Mouse (Mus musculus): ENCODE data around the gene Dgke. TPM values are rescaled to one million over a fixed set of nuclear protein-coding genes. Genes with fewer than 3 reads are reported as not detected.
"Not testable (repeated sequence)": the region's sequence is repeated elsewhere in the genome, so short reads cannot be mapped to it uniquely, and the experiment has no call there.

The Dgke gene
- polyA plus RNA-seq, 1 experiment from 2014 or later: 4.6 TPM

DNA sequence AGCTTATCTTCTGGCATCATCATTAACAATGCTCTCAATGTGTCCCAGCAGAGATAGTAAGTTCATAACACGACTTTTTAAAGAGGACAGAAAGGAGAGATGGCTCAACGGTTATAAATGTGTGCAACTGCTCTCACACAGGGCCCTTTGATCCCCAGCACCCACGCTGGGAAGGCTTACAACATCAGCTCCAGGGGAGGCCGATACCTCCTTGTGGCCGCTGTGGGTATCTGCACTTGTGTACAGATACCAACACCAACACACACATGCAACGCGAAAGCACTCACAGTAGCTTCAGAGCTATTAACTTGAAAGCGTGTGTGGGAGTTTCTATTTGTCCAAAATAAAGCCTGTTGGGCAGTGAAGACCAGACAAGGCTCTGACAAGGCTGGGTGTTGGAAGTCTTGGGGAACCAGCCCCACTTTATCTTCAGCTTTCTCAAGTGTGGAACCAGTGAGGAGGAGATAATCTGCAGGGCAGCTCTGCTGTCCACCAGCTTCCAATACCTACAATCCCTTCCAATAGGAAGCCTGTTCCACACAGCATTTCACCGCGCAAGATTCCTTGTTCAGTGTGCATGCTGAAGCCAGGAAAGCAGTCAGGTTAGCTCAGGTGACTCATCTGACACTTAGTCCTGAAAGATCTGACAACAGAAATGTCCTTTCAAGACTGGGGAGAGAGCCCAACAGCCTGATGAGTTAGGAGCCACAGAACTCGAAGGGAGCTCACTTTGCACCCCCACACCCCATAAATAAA is 8.0 kb downstream of the Dgke start:
- Histone ChIP-seq H3K36me3 (ENCODE audit: control insufficient read depth, insufficient read depth, low read length) (no peaks in the 10 kb centered on the region), H3K9me3 (ENCODE audit: control insufficient read depth, low read length) (no peaks in the 10 kb centered on the region), H3K9ac (ENCODE audit: low read length) (no peak overlapping the region; the same call in 1 of the 2 replicates), H3K27me3 (ENCODE audit: control insufficient read depth, insufficient read depth, low read length) (no peaks in the 10 kb centered on the region), H3K4me3 (ENCODE audit: low read depth, low read length) (no peak overlapping the region; the same call in 1 of the 2 replicates), H3K4me2 (peak overlapping the region; percentile 92), H3K27ac (ENCODE audit: low read depth, low read length) (no peak overlapping the region), H3K4me1 (ENCODE audit: control insufficient read depth, insufficient read depth, low read length) (peaks cover 18% of the 10 kb centered on the region)
- ATAC-seq (ENCODE audit: low FRiP score) (no peak), DNase-seq (ENCODE audit: low spot score, missing footprints) (no peak)
- WGBS: 80% methylated on average over 11 of the region's 11 CpGs

DNA sequence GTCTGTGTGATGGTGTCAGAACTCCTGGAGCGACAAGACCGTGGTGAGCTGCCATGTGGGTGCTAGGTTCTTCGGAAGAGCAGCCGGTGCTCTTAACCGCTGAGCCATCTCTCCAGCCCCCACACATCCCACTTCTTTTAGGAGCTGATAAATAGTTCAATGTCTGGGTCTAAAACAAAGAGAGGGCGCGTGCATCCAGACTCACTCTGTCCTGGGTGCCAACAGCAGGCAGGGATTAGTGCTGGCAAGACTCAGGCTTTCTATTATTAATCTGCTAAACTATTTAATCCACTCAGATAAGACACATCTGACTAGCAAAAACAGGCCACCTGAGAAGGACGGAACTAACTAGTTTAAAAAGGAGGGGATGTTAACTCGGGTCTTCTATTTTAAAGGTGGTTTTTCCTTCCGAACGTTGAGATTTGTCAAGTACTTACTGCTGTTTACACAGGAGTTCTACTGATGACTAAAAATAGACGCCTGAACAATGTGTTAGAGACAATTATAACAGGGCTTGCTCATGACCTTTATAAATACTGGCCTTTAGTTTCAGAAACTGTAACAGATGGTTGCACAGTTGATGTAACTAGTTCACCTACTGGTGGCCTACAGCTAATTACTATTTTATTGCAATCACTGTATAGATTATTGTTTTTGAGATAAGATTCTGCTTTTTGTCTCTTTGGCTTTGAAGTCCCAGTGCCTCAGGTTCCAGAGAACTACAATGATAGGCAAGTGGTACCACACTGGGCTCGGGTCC is 10.5 kb downstream of the Dgke start:
- no peak overlapping the region for H3K27ac ChIP-seq (ENCODE audit: low read depth, low read length)
- no peak overlapping the region for H3K4me3 ChIP-seq (ENCODE audit: low read depth, low read length)
- ATAC-seq (ENCODE audit: low FRiP score): no peak
- WGBS: 83% methylated on average over 13 of the region's 13 CpGs
- H3K36me3 ChIP-seq (ENCODE audit: control insufficient read depth, insufficient read depth, low read length): no peaks in the 10 kb centered on the region
- H3K4me2 ChIP-seq: no peak overlapping the region
- no peaks in the 10 kb centered on the region for H3K9me3 ChIP-seq (ENCODE audit: control insufficient read depth, low read length)
- H3K27me3 ChIP-seq (ENCODE audit: control insufficient read depth, insufficient read depth, low read length): no peaks in the 10 kb centered on the region
- no peak overlapping the region for H3K9ac ChIP-seq (ENCODE audit: low read length)
- peak; percentile 62 for DNase-seq (ENCODE audit: low spot score, missing footprints)
- peaks cover 18% of the 10 kb centered on the region for H3K4me1 ChIP-seq (ENCODE audit: control insufficient read depth, insufficient read depth, low read length)

DNA sequence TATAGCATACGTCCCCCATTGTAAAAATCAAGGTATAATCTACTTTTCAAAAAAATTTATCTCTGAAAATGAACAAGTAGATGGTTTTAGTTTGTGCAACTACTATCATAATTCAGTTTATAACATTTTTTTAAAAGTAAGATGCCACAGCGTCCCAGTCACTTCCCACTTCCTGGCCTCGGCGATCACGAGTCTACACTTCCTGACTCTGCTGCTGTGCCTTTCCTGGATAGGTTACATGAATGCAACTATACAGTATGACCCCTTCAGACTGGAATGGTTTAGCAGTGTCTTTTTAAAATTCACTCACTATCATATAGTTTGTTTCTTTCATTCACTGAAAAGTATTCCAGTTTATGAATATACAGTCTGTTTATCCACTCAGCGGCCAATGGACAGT is 14.9 kb downstream of the Dgke start:
- Histone ChIP-seq H3K9me3 (ENCODE audit: control insufficient read depth, low read length) (no peaks in the 10 kb centered on the region), H3K27me3 (ENCODE audit: control insufficient read depth, insufficient read depth, low read length) (no peaks in the 10 kb centered on the region), H3K27ac (ENCODE audit: low read depth, low read length) (no peak overlapping the region), H3K4me1 (ENCODE audit: control insufficient read depth, insufficient read depth, low read length) (no peaks in the 10 kb centered on the region), H3K36me3 (ENCODE audit: control insufficient read depth, insufficient read depth, low read length) (no peaks in the 10 kb centered on the region), H3K9ac (ENCODE audit: low read length) (no peak overlapping the region), H3K4me3 (ENCODE audit: low read depth, low read length) (no peak overlapping the region), H3K4me2 (no peak overlapping the region)
- DNase-seq (ENCODE audit: low spot score, missing footprints) (no peak), ATAC-seq (ENCODE audit: low FRiP score) (no peak)
- WGBS: 93% methylated on average over 6 of the region's 6 CpGs

DNA sequence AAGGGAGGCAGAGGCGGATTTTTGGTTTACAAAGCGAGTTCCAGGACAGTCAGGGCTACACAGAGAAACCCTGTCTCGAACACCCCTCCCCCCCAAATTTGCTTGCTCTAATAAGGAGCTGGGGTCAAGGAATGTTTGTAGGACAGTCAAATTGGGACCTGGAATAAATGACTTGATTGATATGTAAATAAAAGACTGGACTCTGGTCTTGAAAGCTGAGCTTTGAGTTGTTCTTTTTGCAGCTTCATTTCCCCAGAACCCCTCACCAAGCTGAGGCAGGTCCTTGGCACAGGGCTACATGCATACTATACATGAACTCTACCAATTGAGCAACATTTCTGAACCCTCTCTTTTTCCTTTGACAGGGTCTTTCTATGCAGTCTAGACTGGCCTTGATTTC is 20.6 kb downstream of the Dgke start:
- Histone ChIP-seq H3K9me3 (ENCODE audit: control insufficient read depth, low read length) (peaks cover 2% of the 10 kb centered on the region; the same call in 1 of the 2 replicates), H3K4me2 (no peak overlapping the region), H3K9ac (ENCODE audit: low read length) (no peak overlapping the region), H3K27me3 (ENCODE audit: control insufficient read depth, insufficient read depth, low read length) (no peaks in the 10 kb centered on the region), H3K4me1 (ENCODE audit: control insufficient read depth, insufficient read depth, low read length) (no peaks in the 10 kb centered on the region), H3K27ac (ENCODE audit: low read depth, low read length) (no peak overlapping the region), H3K4me3 (ENCODE audit: low read depth, low read length) (no peak overlapping the region), H3K36me3 (ENCODE audit: control insufficient read depth, insufficient read depth, low read length) (peaks cover 11% of the 10 kb centered on the region)
- ATAC-seq (ENCODE audit: low FRiP score): no peak
- DNase-seq (ENCODE audit: low spot score, missing footprints): peak; percentile 64
- WGBS: 96% methylated on average over 3 of the region's 3 CpGs

DNA sequence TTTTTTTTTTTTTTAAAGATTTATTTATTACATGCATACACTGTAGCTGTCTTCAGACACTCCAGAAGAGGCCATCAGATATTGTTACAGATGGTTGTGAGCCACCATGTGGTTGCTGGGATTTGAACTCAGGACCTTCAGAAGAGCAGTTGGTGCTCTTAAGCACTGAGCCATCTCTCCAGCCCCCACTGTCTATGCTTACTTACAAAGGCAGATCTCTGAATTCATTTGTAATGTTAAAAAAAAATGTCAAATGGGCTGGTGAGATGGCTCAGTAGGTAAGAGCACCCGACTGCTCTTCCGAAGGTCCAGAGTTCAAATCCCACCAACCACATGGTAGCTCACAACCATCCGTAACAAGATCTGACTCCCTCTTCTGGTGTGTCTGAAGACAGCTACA is 21.1 kb downstream of the Dgke start:
- not testable (repeated sequence) for H3K4me2 ChIP-seq; ATAC-seq (ENCODE audit: low FRiP score); H3K4me3 ChIP-seq (ENCODE audit: low read depth, low read length); H3K27me3 ChIP-seq (ENCODE audit: control insufficient read depth, insufficient read depth, low read length); H3K4me1 ChIP-seq (ENCODE audit: control insufficient read depth, insufficient read depth, low read length); DNase-seq (ENCODE audit: low spot score, missing footprints); H3K9ac ChIP-seq (ENCODE audit: low read length); H3K27ac ChIP-seq (ENCODE audit: low read depth, low read length); H3K9me3 ChIP-seq (ENCODE audit: control insufficient read depth, low read length)
- WGBS: 96% methylated on average over 3 of the region's 3 CpGs
- H3K36me3 ChIP-seq (ENCODE audit: control insufficient read depth, insufficient read depth, low read length): peaks cover 11% of the 10 kb centered on the region

DNA sequence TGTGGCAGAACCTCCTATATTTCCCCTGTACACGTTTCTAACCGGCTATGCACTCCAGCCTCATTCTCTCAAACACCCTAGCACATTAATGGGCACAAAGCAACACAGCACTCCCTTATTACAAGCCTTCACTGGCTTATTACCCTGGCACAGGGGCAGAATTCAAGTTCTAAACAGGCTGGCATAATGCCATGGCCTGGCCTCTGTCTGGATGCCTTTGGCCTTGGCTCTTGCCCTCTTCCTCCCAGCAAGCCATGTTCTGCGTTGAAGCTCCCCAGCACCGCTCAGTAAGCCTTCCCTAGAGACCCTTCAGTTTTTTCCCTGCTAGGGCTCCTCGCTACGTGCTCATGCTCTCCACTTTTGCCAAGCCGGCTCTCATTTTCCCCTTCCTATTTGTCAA is 23.6 kb downstream of the Dgke start:
- no peak for ATAC-seq (ENCODE audit: low FRiP score)

DNA sequence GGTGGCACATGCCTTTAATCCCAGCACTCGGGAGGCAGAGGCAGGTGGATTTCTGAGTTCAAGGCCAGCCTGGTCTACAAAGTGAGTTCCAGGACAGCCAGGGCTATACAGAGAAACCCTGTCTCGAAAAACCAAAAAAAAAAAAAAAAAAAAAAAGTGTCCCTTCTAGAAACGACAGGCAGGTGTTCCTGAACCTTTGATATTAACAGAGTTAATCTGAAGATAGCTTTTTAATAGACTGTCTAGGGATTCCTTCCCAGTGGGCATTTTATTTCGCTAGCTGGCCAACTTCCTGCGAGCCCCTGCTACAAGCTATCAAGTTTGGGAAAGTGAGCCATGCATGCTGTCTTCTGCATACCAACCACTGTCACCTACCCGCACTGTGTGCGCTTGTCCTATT is 25.6 kb downstream of the Dgke start:
- not testable (repeated sequence) for H3K4me2 ChIP-seq; H3K4me3 ChIP-seq (ENCODE audit: low read depth, low read length); H3K9ac ChIP-seq (ENCODE audit: low read length); H3K9me3 ChIP-seq (ENCODE audit: control insufficient read depth, low read length); DNase-seq (ENCODE audit: low spot score, missing footprints); H3K27me3 ChIP-seq (ENCODE audit: control insufficient read depth, insufficient read depth, low read length); ATAC-seq (ENCODE audit: low FRiP score); H3K27ac ChIP-seq (ENCODE audit: low read depth, low read length); H3K4me1 ChIP-seq (ENCODE audit: control insufficient read depth, insufficient read depth, low read length)
- peaks cover 11% of the 10 kb centered on the region for H3K36me3 ChIP-seq (ENCODE audit: control insufficient read depth, insufficient read depth, low read length)
- 92% methylated on average over 6 of the region's 7 CpGs for whole genome bisulfite sequencing

More for the DNA sequence above, 23.6 kb downstream of the Dgke start:
- Histone ChIP-seq H3K9ac (ENCODE audit: low read length) (no peak overlapping the region), H3K9me3 (ENCODE audit: control insufficient read depth, low read length) (peaks cover 2% of the 10 kb centered on the region; the same call in 1 of the 2 replicates), H3K4me2 (no peak overlapping the region), H3K36me3 (ENCODE audit: control insufficient read depth, insufficient read depth, low read length) (peaks cover 11% of the 10 kb centered on the region), H3K4me1 (ENCODE audit: control insufficient read depth, insufficient read depth, low read length) (no peaks in the 10 kb centered on the region), H3K4me3 (ENCODE audit: low read depth, low read length) (no peak overlapping the region), H3K27me3 (ENCODE audit: control insufficient read depth, insufficient read depth, low read length) (no peaks in the 10 kb centered on the region), H3K27ac (ENCODE audit: low read depth, low read length) (no peak overlapping the region)
- 95% methylated on average over 7 of the region's 7 CpGs for WGBS
- DNase-seq (ENCODE audit: low spot score, missing footprints): peak; percentile 12

DNA sequence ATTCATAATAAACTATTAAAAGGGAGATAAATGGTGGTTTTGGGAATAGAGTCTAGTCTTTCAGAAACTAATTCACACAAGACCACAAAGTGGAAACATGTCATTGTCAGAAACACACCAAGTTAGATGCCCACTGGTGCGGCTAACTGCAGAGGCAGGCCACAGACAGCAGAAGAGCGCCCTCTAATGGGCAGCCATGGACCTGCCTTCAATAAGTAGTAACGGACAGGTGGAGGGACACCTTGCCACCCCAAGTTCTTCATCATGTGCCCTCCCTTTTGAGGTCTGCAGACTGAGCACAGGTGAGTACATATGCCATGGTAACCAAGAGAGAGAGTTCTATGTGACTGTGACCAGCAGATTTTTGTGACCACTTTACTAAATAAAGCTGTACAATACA is 27.3 kb downstream of the Dgke start:
- no peak overlapping the region for H3K9ac ChIP-seq (ENCODE audit: low read length)
- H3K4me2 ChIP-seq: no peak overlapping the region
- ATAC-seq (ENCODE audit: low FRiP score): no peak
- no peaks in the 10 kb centered on the region for H3K4me1 ChIP-seq (ENCODE audit: control insufficient read depth, insufficient read depth, low read length)
- H3K27me3 ChIP-seq (ENCODE audit: control insufficient read depth, insufficient read depth, low read length): no peaks in the 10 kb centered on the region
- 33% methylated on average over 3 of the region's 3 CpGs for WGBS
- H3K4me3 ChIP-seq (ENCODE audit: low read depth, low read length): no peak overlapping the region
- no peaks in the 10 kb centered on the region for H3K9me3 ChIP-seq (ENCODE audit: control insufficient read depth, low read length)
- H3K27ac ChIP-seq (ENCODE audit: low read depth, low read length): no peak overlapping the region
- H3K36me3 ChIP-seq (ENCODE audit: control insufficient read depth, insufficient read depth, low read length): no peaks in the 10 kb centered on the region; the same call in 1 of the 2 replicates
- peak; percentile 82 for DNase-seq (ENCODE audit: low spot score, missing footprints)

DNA sequence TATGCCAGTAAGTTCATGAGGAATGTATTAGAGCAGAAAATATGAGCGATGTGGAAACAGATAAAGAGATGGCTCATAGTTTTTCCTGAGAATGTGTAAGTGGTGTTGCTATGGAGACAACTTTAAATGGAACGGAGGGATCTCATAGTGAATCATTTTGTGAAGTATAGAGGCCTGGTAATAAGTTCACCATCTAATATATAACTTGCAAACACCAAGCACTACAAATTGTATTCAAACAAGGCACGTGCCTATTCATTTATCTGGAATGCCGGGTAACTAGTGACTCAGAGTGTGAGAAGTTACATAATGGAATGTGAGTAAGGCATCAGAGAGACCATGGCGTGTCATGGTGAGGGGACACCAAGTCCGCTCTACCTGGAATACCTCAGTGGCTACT is 28.2 kb downstream of the Dgke start:
- DNase-seq (ENCODE audit: low spot score, missing footprints) (no peak), ATAC-seq (ENCODE audit: low FRiP score) (no peak)
- 91% methylated on average over 6 of the region's 6 CpGs for WGBS
- Histone ChIP-seq H3K4me1 (ENCODE audit: control insufficient read depth, insufficient read depth, low read length) (no peaks in the 10 kb centered on the region), H3K27ac (ENCODE audit: low read depth, low read length) (no peak overlapping the region), H3K4me3 (ENCODE audit: low read depth, low read length) (no peak overlapping the region), H3K9me3 (ENCODE audit: control insufficient read depth, low read length) (no peaks in the 10 kb centered on the region), H3K4me2 (no peak overlapping the region), H3K36me3 (ENCODE audit: control insufficient read depth, insufficient read depth, low read length) (no peaks in the 10 kb centered on the region), H3K9ac (ENCODE audit: low read length) (no peak overlapping the region), H3K27me3 (ENCODE audit: control insufficient read depth, insufficient read depth, low read length) (no peaks in the 10 kb centered on the region)
